10 mouse cellular contexts compared by ENCODE assay signal in the genomic region with DNA sequence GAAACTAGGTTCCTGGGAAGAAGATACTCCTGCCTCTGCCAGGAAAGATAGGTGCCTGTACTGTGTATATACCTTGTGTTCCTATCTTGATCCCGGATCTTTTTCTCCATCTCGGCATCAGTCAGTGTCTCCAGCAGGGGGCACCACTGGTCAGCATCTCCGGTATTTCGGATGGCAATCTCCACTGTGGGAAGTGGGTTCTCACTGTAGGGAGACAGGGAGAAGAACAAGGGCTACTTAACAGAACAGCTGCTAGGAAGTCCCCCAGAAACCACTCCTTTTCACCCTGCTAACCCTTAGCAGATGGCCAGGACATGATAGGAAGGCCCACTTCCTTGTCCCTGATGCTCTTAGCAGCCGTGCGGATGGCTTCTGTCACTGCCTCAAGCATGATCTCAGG. TPM values are rescaled to one million over a fixed set of nuclear protein-coding genes. Genes with fewer than 3 reads are reported as not detected.
DNase-seq lines count a peak whose midpoint lies in the region; ATAC-seq and TF ChIP-seq lines count a peak whose summit lies in the region.
"Had no signal": no experiment of that assay in that cellular context is flagged by ENCODE, and none has a peak within 500 bp of the region (broad histone marks: within the 10 kb centered on the region; RNA-seq: fewer than 3 reads in every experiment).

No protein-coding gene starts in this region.

- no peaks in the 10 kb centered on the region for H3K9me3 ChIP-seq in intestine, embryonic 14.5 days (ENCODE audit: control insufficient read depth, low read length)
- H3K9me3 ChIP-seq in intestine, embryonic 16.5 days (ENCODE audit: control insufficient read depth, low read length): no peaks in the 10 kb centered on the region
- H3K9me3 ChIP-seq in ES-E14 (ENCODE audit: control insufficient read depth, insufficient read depth, low read depth, low read length): no peaks in the 10 kb centered on the region
- H3K9me3 ChIP-seq: embryonic facial prominence, embryonic 13.5 days; midbrain, embryonic 12.5 days had no signal

- H3K4me2 ChIP-seq in intestine, embryonic 14.5 days (ENCODE audit: low read length): no peak overlapping the region
- no peak overlapping the region for H3K4me2 ChIP-seq in intestine, embryonic 16.5 days (ENCODE audit: low read depth, low read length)
- peak overlapping the region; percentile 64 for H3K4me2 ChIP-seq in myocyte (ENCODE audit: low read depth)
- H3K4me2 ChIP-seq: embryonic facial prominence, embryonic 13.5 days; midbrain, embryonic 12.5 days had no signal

- no peak overlapping the region for H3K4me3 ChIP-seq in intestine, embryonic 14.5 days (ENCODE audit: low read depth, low read length)
- no peak overlapping the region for H3K4me3 ChIP-seq in intestine, embryonic 16.5 days (ENCODE audit: low read length)
- H3K4me3 ChIP-seq in ES-E14 (ENCODE audit: insufficient read depth in 1 of 2, low read depth in 1 of 2, low read length in 2 of 2, poor library complexity in 1 of 2, severe bottlenecking in 1 of 2) (no peak overlapping the region), myocyte (no peak overlapping the region)
- H3K4me3 ChIP-seq in gastrocnemius, adult 2 months: no peak overlapping the region
- H3K4me3 ChIP-seq: embryonic facial prominence, embryonic 13.5 days; midbrain, embryonic 12.5 days had no signal

- no peak overlapping the region for H3K9ac ChIP-seq in intestine, embryonic 14.5 days (ENCODE audit: low read length)
- no peak overlapping the region for H3K9ac ChIP-seq in intestine, embryonic 16.5 days (ENCODE audit: low read depth, low read length)
- H3K9ac ChIP-seq in ES-E14 (ENCODE audit: insufficient read depth, low read depth, low read length, poor library complexity, severe bottlenecking): no peak overlapping the region
- H3K9ac ChIP-seq: embryonic facial prominence, embryonic 13.5 days; midbrain, embryonic 12.5 days had no signal

- intact Hi-C loops in gastrocnemius, adult 2 months (cut with DNase I): loop anchor here (1.0 to 5.0 kb wide), 2 partner anchors 40 to 54 kb away; partner anchors contain the start of gene Mmp11

- H3K36me3 ChIP-seq in intestine, embryonic 14.5 days (ENCODE audit: control insufficient read depth, insufficient read depth, low read length): peaks cover 74% of the 10 kb centered on the region
- peaks cover 21% of the 10 kb centered on the region for H3K36me3 ChIP-seq in intestine, embryonic 16.5 days (ENCODE audit: control insufficient read depth, insufficient read depth, low read length)
- H3K36me3 ChIP-seq in ES-E14 (ENCODE audit: control insufficient read depth, insufficient read depth, low read length, poor library complexity, severe bottlenecking) (peaks cover 46% of the 10 kb centered on the region), myocyte (ENCODE audit: control insufficient read depth, insufficient read depth) (peaks cover 23% of the 10 kb centered on the region)

- 36% methylated on average over 6 of the region's 6 CpGs for WGBS in intestine, embryonic 14.5 days
- 38% methylated on average over 6 of the region's 6 CpGs for WGBS in intestine, embryonic 16.5 days

- H3K4me1 ChIP-seq in intestine, embryonic 14.5 days (replicated peaks; ENCODE audit: control insufficient read depth, insufficient read depth, low read length): peaks cover 5% of the 10 kb centered on the region; the same call in 1 of the 2 replicates
- H3K4me1 ChIP-seq in intestine, embryonic 16.5 days (ENCODE audit: control insufficient read depth, insufficient read depth, low read length): peaks cover 5% of the 10 kb centered on the region
- H3K4me1 ChIP-seq in ES-E14 (ENCODE audit: control insufficient read depth in 2 of 2, insufficient read depth in 2 of 2, low read length in 2 of 2, poor library complexity in 1 of 2): peaks cover 0 to 9% of the 10 kb centered on the region in 2 experiments; a peak in 3 of 4 replicates

- no peak overlapping the region for H3K27ac ChIP-seq in intestine, embryonic 14.5 days (ENCODE audit: low read depth)
- H3K27ac ChIP-seq in intestine, embryonic 16.5 days (ENCODE audit: low read length): no peak overlapping the region
- no peak overlapping the region for H3K27ac ChIP-seq in ES-E14 (ENCODE audit: insufficient read depth, low read depth, low read length, poor library complexity, severe bottlenecking)
- peak overlapping the region; percentile 90 for H3K27ac ChIP-seq in gastrocnemius, adult 2 months
- H3K27ac ChIP-seq: embryonic facial prominence, embryonic 13.5 days; midbrain, embryonic 12.5 days had no signal

- no peaks in the 10 kb centered on the region for H3K27me3 ChIP-seq in intestine, embryonic 14.5 days (replicated peaks; ENCODE audit: control insufficient read depth, insufficient read depth, low read length)
- no peaks in the 10 kb centered on the region for H3K27me3 ChIP-seq in intestine, embryonic 16.5 days (replicated peaks; ENCODE audit: control insufficient read depth, insufficient read depth, low read length)
- no peaks in the 10 kb centered on the region for H3K27me3 ChIP-seq in myocyte (ENCODE audit: control insufficient read depth, insufficient read depth, insufficient read length)
- H3K27me3 ChIP-seq: embryonic facial prominence, embryonic 13.5 days; midbrain, embryonic 12.5 days had no signal

- ATAC-seq in intestine, embryonic 14.5 days (replicated peaks; ENCODE audit: low FRiP score, low TSS enrichment, low read depth): no peak
- ATAC-seq in intestine, embryonic 16.5 days: no peak

- no peak for TF ChIP-seq POLR2A in myocyte (IDR thresholded peaks at IDR 0.05; ENCODE audit: insufficient read length, low read depth)

- TF ChIP-seq CTCF in gastrocnemius, adult 2 months (IDR thresholded peaks at IDR 0.05): peak; percentile 83

- DNase-seq in intestine, embryonic 14.5 days (ENCODE audit: low spot score): peak; percentile 89
- DNase-seq in ES-E14 (ENCODE audit: low read depth, low spot score): peak; percentile 71
- peak; percentile 42 for DNase-seq in c-Kit-positive CD71-positive TER-119-positive erythroid progenitor cells, embryonic 14.5 days (ENCODE audit: low spot score)
- peak; percentile 85 for DNase-seq in gastrocnemius, adult 2 months
- peak; percentile 81 to 83 for DNase-seq in layer of hippocampus, postnatal 10 days (ENCODE audit: low spot score in 2 of 2)
- peak; percentile 45 for DNase-seq in thymus, postnatal 14 days

- H3K79me2 ChIP-seq in myocyte (ENCODE audit: control insufficient read depth, insufficient read depth): peaks cover 9% of the 10 kb centered on the region

- H3ac ChIP-seq in myocyte (ENCODE audit: control insufficient read depth, insufficient read length): no peak overlapping the region

- in situ Hi-C loops in ES-E14 (cut with MboI; ENCODE audit: low sequenced_read_pairs in 2 of 2, unreplicated experiment in 2 of 2): no loop called here

TF ChIP-seq in ES-E14, 5 proteins besides CTCF, POLR2A, EP300 and RAD21:
- TF ChIP-seq ZC3H11A (IDR thresholded peaks at IDR 0.05; ENCODE audit: borderline replicate concordance, low read depth, low read length): peak; percentile 64
- TF ChIP-seq ZNF384 (IDR thresholded peaks at IDR 0.05; ENCODE audit: low read depth, low read length): no peak

TF ChIP-seq in myocyte, 11 proteins besides CTCF, POLR2A, EP300 and RAD21 (continues in another document):
- TF ChIP-seq USF1 (IDR thresholded peaks at IDR 0.05; ENCODE audit: low read depth) (no peak), POLR2AphosphoS2 (IDR thresholded peaks at IDR 0.05; ENCODE audit: insufficient read length, low read depth) (no peak), MYOD1 (IDR thresholded peaks at IDR 0.05; ENCODE audit: control insufficient read depth in 1 of 3, insufficient read length in 2 of 3, low read depth in 2 of 3) (peak in 2 of 3 experiments; percentile 51 to 66), MAX (IDR thresholded peaks at IDR 0.05; ENCODE audit: low read depth) (no peak), REST (IDR thresholded peaks at IDR 0.05; ENCODE audit: insufficient read depth, insufficient read length) (no peak), MYOG (IDR thresholded peaks at IDR 0.05; ENCODE audit: control insufficient read depth in 1 of 3, insufficient read depth in 1 of 3, insufficient read length in 2 of 3, low read depth in 2 of 3) (peak in 2 of 3 experiments; percentile 47 to 67)

RNA-seq across cellular contexts. Expression of gene Derl3, which starts 4.2 kb away (rescaled TPM):
- polyA plus RNA-seq in intestine, embryonic 14.5 days (2014; fragmentation: Nextera tagmentation; extraction: Ambion mirVana): 2.2 and 2.6 TPM in 2 replicates
- 6.8 and 9.7 TPM in 2 replicates for polyA plus RNA-seq in intestine, embryonic 16.5 days (2015; fragmentation: Nextera tagmentation; extraction: Ambion mirVana)
- total RNA-seq in ES-E14 (2012; rRNA removed): 19.9 and 28.1 TPM in 2 replicates
- total RNA-seq in gastrocnemius, adult 2 months (2021): under 1 TPM in 1 of 2 experiments, not detected in 1; 0.45 TPM
- total RNA-seq in layer of hippocampus, postnatal 10 days (2021): 1 to 10 TPM in 1 of 2 experiments, not detected in 1; 1.7 TPM
- 0.58 TPM for polyA plus RNA-seq in myocyte (2012; fragmentation: generic; extraction: Trizol)

RNA-seq across cellular contexts. Expression of gene Smarcb1, which starts 24.0 kb away (rescaled TPM):
- polyA plus RNA-seq in intestine, embryonic 14.5 days (2014; fragmentation: Nextera tagmentation; extraction: Ambion mirVana): 189 and 192 TPM in 2 replicates
- polyA plus RNA-seq in intestine, embryonic 16.5 days (2015; fragmentation: Nextera tagmentation; extraction: Ambion mirVana): 149 and 171 TPM in 2 replicates
- 75.3 and 84.4 TPM in 2 replicates for total RNA-seq in ES-E14 (2012; rRNA removed)
- total RNA-seq in gastrocnemius, adult 2 months (2021): 10 to 100 TPM; 13.0 to 17.7 TPM
- 10 to 100 TPM; 99.2 to 99.3 TPM for total RNA-seq in layer of hippocampus, postnatal 10 days (2021)
- polyA plus RNA-seq in myocyte (2012; fragmentation: generic; extraction: Trizol): 142 TPM

RNA-seq across cellular contexts. Expression of gene Chchd10, which starts 35.6 kb away (rescaled TPM):
- polyA plus RNA-seq in intestine, embryonic 14.5 days (2014; fragmentation: Nextera tagmentation; extraction: Ambion mirVana): 82.3 and 123 TPM in 2 replicates
- 252 and 271 TPM in 2 replicates for polyA plus RNA-seq in intestine, embryonic 16.5 days (2015; fragmentation: Nextera tagmentation; extraction: Ambion mirVana)
- total RNA-seq in ES-E14 (2012; rRNA removed): 435 and 871 TPM in 2 replicates
- 1,000 to 10,000 TPM; 1,469 to 1,586 TPM for total RNA-seq in gastrocnemius, adult 2 months (2021)
- 100 to 1,000 TPM; 185 to 218 TPM for total RNA-seq in layer of hippocampus, postnatal 10 days (2021)
- polyA plus RNA-seq in myocyte (2012; fragmentation: generic; extraction: Trizol): 441 TPM

RNA-seq across cellular contexts. Expression of gene Mif, which starts 37.3 kb away (rescaled TPM):
- polyA plus RNA-seq in intestine, embryonic 14.5 days (2014; fragmentation: Nextera tagmentation; extraction: Ambion mirVana): 3,019 and 3,193 TPM in 2 replicates
- 1,982 and 2,201 TPM in 2 replicates for polyA plus RNA-seq in intestine, embryonic 16.5 days (2015; fragmentation: Nextera tagmentation; extraction: Ambion mirVana)
- 1,434 and 2,185 TPM in 2 replicates for total RNA-seq in ES-E14 (2012; rRNA removed)
- total RNA-seq in gastrocnemius, adult 2 months (2021): 100 to 1,000 TPM; 147 to 168 TPM
- total RNA-seq in layer of hippocampus, postnatal 10 days (2021): 100 to 1,000 TPM; 674 to 738 TPM
- 3,517 TPM for polyA plus RNA-seq in myocyte (2012; fragmentation: generic; extraction: Trizol)

RNA-seq across cellular contexts. Expression of gene Mmp11, which starts 38.9 kb away (rescaled TPM):
- 40.9 and 56.8 TPM in 2 replicates for polyA plus RNA-seq in intestine, embryonic 14.5 days (2014; fragmentation: Nextera tagmentation; extraction: Ambion mirVana)
- polyA plus RNA-seq in intestine, embryonic 16.5 days (2015; fragmentation: Nextera tagmentation; extraction: Ambion mirVana): 23.5 and 25.4 TPM in 2 replicates
- 52.4 and 137 TPM in 2 replicates for total RNA-seq in ES-E14 (2012; rRNA removed)
- total RNA-seq in gastrocnemius, adult 2 months (2021): 1 to 10 TPM; 2.5 to 2.8 TPM
- 1 to 10 TPM; 2.0 to 4.1 TPM for total RNA-seq in layer of hippocampus, postnatal 10 days (2021)
- polyA plus RNA-seq in myocyte (2012; fragmentation: generic; extraction: Trizol): 121 TPM
